Mouse (Mus musculus) kidney, adult 2 months (tissue): Measurements from ENCODE around the gene Nabp2.

Source experiments
- CTCF ChIP-seq: fragments of 200-500 bp; conservative IDR thresholded peaks from 2 replicates; pipeline ENCODE4 v1.5.1; 2011; ENCODE audit warnings: low read depth, mild to moderate bottlenecking, control low read depth, low read length, moderate library complexity, mixed read lengths; ENCODE audit not compliant: insufficient read depth, insufficient read length
- POLR2A ChIP-seq: fragments of 200-500 bp; IDR thresholded peaks from one replicate; pipeline ENCODE4 v1.6.1; 2011; ENCODE audit warnings: low read depth, low read length, control low read depth

DNA sequence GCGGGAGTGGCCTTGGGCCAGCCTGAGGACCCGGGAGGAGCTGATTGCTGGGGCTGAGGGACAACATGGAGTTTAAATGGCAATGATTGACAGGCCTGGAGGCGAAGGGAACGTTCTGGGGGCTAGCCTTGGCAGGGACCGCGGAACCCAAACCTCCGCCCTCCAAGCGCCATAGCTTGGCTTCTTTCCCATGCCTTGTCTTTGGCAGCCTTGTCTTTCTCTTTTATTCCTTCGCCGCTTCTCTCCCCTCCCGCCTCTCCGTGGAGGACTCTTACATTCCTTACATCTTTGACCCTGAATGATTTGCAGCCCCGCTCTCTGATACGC is 726 bp upstream of the Nabp2 start:
- TF ChIP-seq POLR2A (no peak), CTCF (no peak)
